Mouse (Mus musculus): ENCODE results near the gene Stac3. TPM values are rescaled to one million over a fixed set of nuclear protein-coding genes. Genes with fewer than 3 reads are reported as not detected.

Gene Stac3
- total RNA-seq, 2 experiments from 2014 or later, result 1.1 to 1.9 TPM

Other genes starting within 250 kb of the Stac3 start
- 1 to 10 TPM; 5.4 to 8.0 TPM for gene Kif5a, start 238.3 kb upstream of the Stac3 start, total RNA-seq (2021)
- gene Dctn2, start 235.3 kb upstream of the Stac3 start, total RNA-seq (2021), result 100 to 1,000 TPM; 143 to 159 TPM
- 10 to 100 TPM; 38.9 to 45.4 TPM for gene Mbd6, start 212.7 kb upstream of the Stac3 start, total RNA-seq (2021)
- gene Mars, start 189.9 kb upstream of the Stac3 start, total RNA-seq (2021), result 10 to 100 TPM; 80.9 to 98.6 TPM
- gene Arhgap9, start 179.7 kb upstream of the Stac3 start, total RNA-seq (2021), result 1 to 10 TPM; 1.7 to 2.9 TPM
- 1 to 10 TPM; 3.3 to 4.1 TPM for gene Gli1, start 159.7 kb upstream of the Stac3 start, total RNA-seq (2021)
- gene Inhbe, start 147.3 kb upstream of the Stac3 start, total RNA-seq (2021), result not detected
- gene Inhbc, start 131.3 kb upstream of the Stac3 start, total RNA-seq (2021), result not detected
- 100 to 1,000 TPM; 104 to 117 TPM for gene R3hdm2, start 121.4 kb upstream of the Stac3 start, total RNA-seq (2021)
- 10 to 100 TPM; 36.0 to 55.3 TPM for gene Ndufa4l2, start 13.3 kb downstream of the Stac3 start, total RNA-seq (2021)
- gene Shmt2, start 20.8 kb downstream of the Stac3 start, total RNA-seq (2021), result 10 to 100 TPM; 38.6 to 46.5 TPM
- gene Nxph4, start 32.9 kb downstream of the Stac3 start, total RNA-seq (2021), result 10 to 100 TPM in 1 of 2 experiments, 1 to 10 TPM in 1; 6.9 to 12.6 TPM
- 100 to 1,000 TPM; 145 to 148 TPM for gene Lrp1, start 119.5 kb downstream of the Stac3 start, total RNA-seq (2021)
- gene Stat6, start 141.3 kb downstream of the Stac3 start, total RNA-seq (2021), result 100 to 1,000 TPM in 1 of 2 experiments, 10 to 100 TPM in 1; 87.7 to 105 TPM
- 1 to 10 TPM; 5.0 to 5.4 TPM for gene Nemp1, start 165.2 kb downstream of the Stac3 start, total RNA-seq (2021)
- gene Nab2, start 166.9 kb downstream of the Stac3 start, total RNA-seq (2021), result 10 to 100 TPM; 23.4 to 38.0 TPM
- gene Myo1a, start 203.5 kb downstream of the Stac3 start, total RNA-seq (2021), result 10 to 100 TPM in 1 of 2 experiments, under 1 TPM in 1; 0.83 to 35.2 TPM
- not detected for gene Tac2, start 222.8 kb downstream of the Stac3 start, total RNA-seq (2021)
- gene Zbtb39, start 237.9 kb downstream of the Stac3 start, total RNA-seq (2021), result 10 to 100 TPM; 12.3 to 13.1 TPM